Mouse (Mus musculus) CH12.LX (cell line): ENCODE measurements around the gene Exo5. TPM values are rescaled to one million over a fixed set of nuclear protein-coding genes. Genes with fewer than 3 reads are reported as not detected.

Experiments used
- DNase-seq: peaks from one replicate; pipeline ENCODE4 v3.0.0-alpha.2; 2013; ENCODE audit errors: extremely low read depth
- H3K27ac ChIP-seq: 2 replicates; pipeline ENCODE4 v1.5.1; 2012; ENCODE audit warnings: low read depth, mild to moderate bottlenecking, control low read depth, moderate library complexity; ENCODE audit not compliant: insufficient read depth
- H3K27me3 ChIP-seq: replicated peaks from 2 replicates; pipeline ENCODE3; 2012; ENCODE audit warnings: inconsistent platforms
- H3K36me3 ChIP-seq, 2 experiments: replicated peaks in 1 of 2; 2 replicates each; pipeline versions ENCODE3 to v1.6.1; 2012; ENCODE audit warnings: inconsistent platforms in 1 of 2, low read length in 1 of 2, mild to moderate bottlenecking in 1 of 2, mixed read lengths in 1 of 2, moderate library complexity in 1 of 2; ENCODE audit not compliant: control insufficient read depth in 1 of 2, insufficient read depth in 1 of 2
- H3K4me1 ChIP-seq, 2 experiments: 2 replicates each; pipeline ENCODE4 v1.6.1; 2012; ENCODE audit warnings: inconsistent platforms in 1 of 2, moderate library complexity in 1 of 2; ENCODE audit not compliant: insufficient read depth in 2 of 2, control insufficient read depth in 1 of 2
- H3K4me2 ChIP-seq: 2 replicates; pipeline ENCODE4 v1.6.1; 2012; ENCODE audit warnings: low read depth, mild to moderate bottlenecking, control low read depth; ENCODE audit not compliant: poor library complexity, insufficient read depth, severe bottlenecking
- H3K4me3 ChIP-seq, 3 experiments: fragments of 150-350 bp in 1 of 3; sonication (generic) in 1 of 3; replicated peaks in 1 of 3; 2 replicates each; pipeline versions ENCODE3 to v1.5.1; 2011 to 2012; ENCODE audit warnings: low read depth in 2 of 3, low read length in 2 of 3, mild to moderate bottlenecking in 2 of 3, moderate library complexity in 2 of 3, control low read depth in 1 of 3, improper control_type of control experiment in 1 of 3, inconsistent platforms in 1 of 3, mixed read lengths in 1 of 3; ENCODE audit not compliant: poor library complexity in 1 of 3
- H3K79me2 ChIP-seq: replicated peaks from 2 replicates; pipeline ENCODE4 v1.6.1; 2012; ENCODE audit warnings: mild to moderate bottlenecking, moderate library complexity; ENCODE audit not compliant: control insufficient read depth, poor library complexity, insufficient read depth, severe bottlenecking; ENCODE audit errors: extremely low read depth
- H3K9ac ChIP-seq: 2 replicates; pipeline ENCODE4 v1.6.1; 2012; ENCODE audit warnings: low read depth, mild to moderate bottlenecking, control low read depth, moderate library complexity; ENCODE audit not compliant: insufficient read depth
- H3K9me3 ChIP-seq: replicated peaks from 2 replicates; pipeline ENCODE3; 2012; ENCODE audit warnings: low read length, inconsistent platforms, mixed read lengths
- CHD1 ChIP-seq: IDR thresholded peaks from 2 replicates; pipeline ENCODE4 v1.6.1; 2012; ENCODE audit warnings: low read depth, low read length, improper control_type of control experiment, inconsistent platforms
- CHD2 ChIP-seq: IDR thresholded peaks from 2 replicates; pipeline ENCODE4 v1.6.1; 2011; ENCODE audit warnings: low read length, improper control_type of control experiment
- CTCF ChIP-seq, 2 experiments: IDR thresholded peaks in 1 of 2; conservative IDR thresholded peaks in 1 of 2; 2 replicates each; pipeline ENCODE4 v1.5.1; 2011 to 2012; ENCODE audit warnings: low read depth in 2 of 2, low read length in 2 of 2, improper control_type of control experiment in 1 of 2, inconsistent platforms in 1 of 2, mild to moderate bottlenecking in 1 of 2, moderate library complexity in 1 of 2
- E2F4 ChIP-seq: IDR thresholded peaks from 2 replicates; pipeline ENCODE4 v1.6.1; 2011; ENCODE audit warnings: low read depth, low read length, improper control_type of control experiment; ENCODE audit not compliant: insufficient replicate concordance
- ELF1 ChIP-seq: IDR thresholded peaks from 2 replicates; pipeline ENCODE4 v1.6.1; 2014; ENCODE audit warnings: low read depth, mild to moderate bottlenecking, inconsistent platforms, low read length, improper control_type of control experiment
- EP300 ChIP-seq: IDR thresholded peaks from 2 replicates; pipeline ENCODE4 v1.6.1; 2011; ENCODE audit warnings: low read length, improper control_type of control experiment
- HCFC1 ChIP-seq: IDR thresholded peaks from 2 replicates; pipeline ENCODE4 v1.6.1; 2012; ENCODE audit warnings: low read depth, mild to moderate bottlenecking, inconsistent platforms, low read length, improper control_type of control experiment
- JUND ChIP-seq: conservative IDR thresholded peaks from 2 replicates; pipeline ENCODE4 v1.6.1; 2011; ENCODE audit warnings: low read depth, low read length, improper control_type of control experiment
- MAFK ChIP-seq: IDR thresholded peaks from 2 replicates; pipeline ENCODE4 v1.6.1; 2011; ENCODE audit warnings: low read length, improper control_type of control experiment; ENCODE audit not compliant: insufficient replicate concordance
- MXI1 ChIP-seq: IDR thresholded peaks from 2 replicates; pipeline ENCODE4 v1.6.1; 2011; ENCODE audit warnings: mild to moderate bottlenecking, low read depth, low read length, improper control_type of control experiment
- RAD21 ChIP-seq: IDR thresholded peaks from 2 replicates; pipeline ENCODE4 v1.6.1; 2011; ENCODE audit warnings: low read depth, mild to moderate bottlenecking, low read length, improper control_type of control experiment, moderate library complexity
- SIN3A ChIP-seq: IDR thresholded peaks from 2 replicates; pipeline ENCODE4 v1.6.1; 2012; ENCODE audit warnings: low read length, improper control_type of control experiment, inconsistent platforms
- TBP ChIP-seq: conservative IDR thresholded peaks from 2 replicates; pipeline ENCODE4 v1.6.1; 2011; ENCODE audit warnings: low read depth, low read length, improper control_type of control experiment
- TCF12 ChIP-seq: IDR thresholded peaks from 2 replicates; pipeline ENCODE4 v1.6.1; 2014; ENCODE audit warnings: low read depth, mild to moderate bottlenecking, inconsistent platforms, low read length, improper control_type of control experiment
- ZC3H11A ChIP-seq: IDR thresholded peaks from 2 replicates; pipeline ENCODE4 v1.6.1; 2012; ENCODE audit warnings: low read depth, mild to moderate bottlenecking, inconsistent platforms, low read length, improper control_type of control experiment
- ZKSCAN1 ChIP-seq: IDR thresholded peaks from 2 replicates; pipeline ENCODE4 v1.6.1; 2012; ENCODE audit warnings: low read depth, inconsistent platforms, low read length, improper control_type of control experiment, borderline replicate concordance
- ZMIZ1 ChIP-seq: IDR thresholded peaks from 2 replicates; pipeline ENCODE4 v1.6.1; 2012; ENCODE audit warnings: low read depth, mild to moderate bottlenecking, inconsistent platforms, low read length, improper control_type of control experiment
- dilution Hi-C: fragments of 300-500 bp; cut with MboI; formaldehyde crosslinking; loops from 2 replicates; pipeline ENCODE4 v1.14.3; 2020; ENCODE audit warnings: low sequenced_read_pairs; ENCODE audit not compliant: extremely low pct_unique_long_range_greater_than_20kb, extremely low pct_ligation_motif_present
- in situ Hi-C: fragments of 300-500 bp; cut with MboI; formaldehyde crosslinking; loops from 3 replicates; pipeline ENCODE4 v1.14.3; 2019; ENCODE audit warnings: low sequenced_read_pairs, low pct_ligation_motif_present, low pct_unique_long_range_greater_than_20kb, mixed read lengths
- polyA plus RNA-seq: library from polyadenylated mRNA; unstranded; fragments of >175 nt; gene quantifications from 2 replicates; pipeline ENCODE4 v1.2.1, GENCODE M21; 2012; ENCODE audit warnings: low read depth; ENCODE audit not compliant: insufficient read length
- total RNA-seq, 2 experiments: library from RNA; depleted of rRNA; stranded (reverse); fragments of 300-350 nt in 1 of 2; fragments of >200 nt in 1 of 2; gene quantifications; 2 replicates each; pipeline ENCODE4 v1.2.3; 2012 to 2014

Gene Exo5
- total and polyA plus RNA-seq, 3 experiments = 13.4 to 25.3 (median 23.0) TPM

DNA sequence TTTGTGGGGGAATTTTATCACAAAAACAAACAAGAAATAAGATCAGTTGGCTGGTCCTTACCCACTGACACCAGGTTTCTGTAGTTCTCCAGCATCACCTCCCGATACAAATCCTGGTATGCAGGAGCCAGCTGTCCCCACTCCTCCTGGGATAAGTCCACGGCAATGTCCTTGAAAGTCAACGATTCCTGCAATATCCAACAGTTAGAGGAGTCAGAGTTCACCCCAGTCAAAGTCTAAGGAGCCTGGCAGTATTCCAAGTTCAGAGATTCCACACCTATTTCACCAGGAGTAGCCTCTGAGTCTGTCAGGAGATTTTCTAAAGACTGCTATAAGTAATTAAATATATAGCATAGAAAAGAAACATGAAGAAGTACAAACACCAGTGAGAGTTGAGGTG lies 10.2 kb upstream of the Exo5 start:
- TF ChIP-seq ZKSCAN1 = no peak
- TF ChIP-seq MAFK = no peak
- no peak for TF ChIP-seq CHD1
- TF ChIP-seq CHD2 = no peak
- TF ChIP-seq SIN3A = no peak
- TF ChIP-seq ZC3H11A = no peak
- TF ChIP-seq RAD21 = no peak
- no peak for TF ChIP-seq ZMIZ1
- no peak for TF ChIP-seq CTCF (conservative IDR thresholded peaks at IDR 0.05 in 1 of 2, IDR thresholded peaks at IDR 0.05 in 1 of 2; ENCODE audit: low read depth in 2 of 2, low read length in 2 of 2)
- TF ChIP-seq E2F4 = no peak
- Histone ChIP-seq H3K27me3 (no peaks in the 10 kb centered on the region), H3K9me3 (peaks cover 7% of the 10 kb centered on the region), H3K4me3 (no peak overlapping the region), H3K4me2 (no peak overlapping the region), H3K9ac (no peak overlapping the region), H3K79me2 (no peaks in the 10 kb centered on the region), H3K27ac (no peak overlapping the region), H3K36me3 (peaks cover 0 to 10% of the 10 kb centered on the region in 2 experiments), H3K4me1 (no peaks in the 10 kb centered on the region)
- in situ Hi-C loops (no loop called here), dilution Hi-C loops (no loop called here)
- DNase-seq = no peak

DNA sequence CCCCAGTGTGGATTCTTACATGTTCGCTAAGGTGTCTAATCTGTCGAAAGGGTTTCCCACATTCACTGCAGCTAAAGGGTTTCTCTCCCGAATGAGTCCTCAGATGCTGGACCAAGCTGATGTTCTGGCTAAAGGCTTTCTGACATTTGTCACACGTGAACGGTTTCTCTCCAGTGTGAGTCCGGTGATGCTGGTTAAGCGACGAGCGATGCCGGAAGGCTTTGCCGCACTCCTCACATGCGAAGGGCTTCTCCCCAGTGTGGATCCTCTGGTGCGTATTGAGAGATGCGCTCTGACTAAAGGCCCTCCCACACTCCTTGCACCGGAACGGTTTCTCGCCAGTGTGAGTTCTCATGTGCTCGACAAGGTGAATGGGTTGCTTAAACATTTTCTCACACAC lies 5.9 kb upstream of the Exo5 start:
- Histone ChIP-seq H3K4me1 (peaks cover 0 to under 1% of the 10 kb centered on the region in 2 experiments; a peak in 1 of 4 replicates), H3K27me3 (no peaks in the 10 kb centered on the region), H3K27ac (no peak overlapping the region), H3K4me2 (no peak overlapping the region), H3K36me3 (peaks cover 0 to 10% of the 10 kb centered on the region in 2 experiments), H3K9ac (no peak overlapping the region), H3K9me3 (peaks cover 11% of the 10 kb centered on the region), H3K4me3 (no peak overlapping the region), H3K79me2 (no peaks in the 10 kb centered on the region)
- in situ Hi-C loops = no loop called here
- DNase-seq = no peak
- dilution Hi-C loops = no loop called here
- TF ChIP-seq SIN3A (no peak), MXI1 (no peak), ZKSCAN1 (no peak), CTCF (conservative IDR thresholded peaks at IDR 0.05 in 1 of 2, IDR thresholded peaks at IDR 0.05 in 1 of 2; ENCODE audit: low read depth in 2 of 2, low read length in 2 of 2) (no peak), HCFC1 (no peak), EP300 (no peak), ZMIZ1 (no peak), JUND (no peak), E2F4 (no peak), TBP (no peak), ELF1 (no peak), TCF12 (no peak)
